Mouse (Mus musculus) liver, embryonic 11.5 days (tissue): Measurements from ENCODE around the gene Eif3l. TPM values are rescaled to one million over a fixed set of nuclear protein-coding genes. Genes with fewer than 3 reads are reported as not detected.

Experiments used
- ATAC-seq: fragments of 200-750 bp; cut with Nextera tagmentation; replicated peaks from 2 replicates; pipeline ENCODE4 v1.8.0; 2017; ENCODE audit warnings: moderate number of reproducible peaks, mild to moderate bottlenecking, moderate TSS enrichment, moderate library complexity; ENCODE audit not compliant: low FRiP score
- DNase-seq: peaks from one replicate; pipeline ENCODE4 v3.0.0-alpha.2; 2017; ENCODE audit warnings: low spot score
- H3K27ac ChIP-seq: fragments of 300-500 bp; sonication (generic); 2 replicates; pipeline ENCODE4 v1.5.1; 2014; ENCODE audit warnings: mild to moderate bottlenecking, low read depth, low read length, control low read depth
- H3K27me3 ChIP-seq: fragments of 300-500 bp; sonication (generic); replicated peaks from 2 replicates; pipeline ENCODE4 v1.6.1; 2014; ENCODE audit warnings: low read length, mixed read lengths; ENCODE audit not compliant: control insufficient read depth, insufficient read depth
- H3K36me3 ChIP-seq: fragments of 300-500 bp; sonication (generic); 2 replicates; pipeline ENCODE4 v1.6.1; 2014; ENCODE audit warnings: mild to moderate bottlenecking, low read length, moderate library complexity, mixed read lengths; ENCODE audit not compliant: control insufficient read depth, insufficient read depth
- H3K4me1 ChIP-seq: fragments of 300-500 bp; sonication (generic); replicated peaks from 2 replicates; pipeline ENCODE4 v1.6.1; 2014; ENCODE audit warnings: low read length, mixed read lengths; ENCODE audit not compliant: control insufficient read depth, insufficient read depth
- H3K4me2 ChIP-seq: fragments of 300-500 bp; sonication (generic); 2 replicates; pipeline ENCODE4 v1.6.1; 2014; ENCODE audit warnings: mild to moderate bottlenecking, control low read depth, moderate library complexity
- H3K4me3 ChIP-seq: fragments of 300-500 bp; sonication (generic); 2 replicates; pipeline ENCODE4 v1.5.1; 2014; ENCODE audit warnings: low read depth, low read length, control low read depth
- H3K9ac ChIP-seq: fragments of 300-500 bp; sonication (generic); 2 replicates; pipeline ENCODE4 v1.6.1; 2014; ENCODE audit warnings: low read depth, low read length, control low read depth
- H3K9me3 ChIP-seq: fragments of 300-500 bp; sonication (generic); 2 replicates; pipeline ENCODE4 v1.6.1; 2016; ENCODE audit warnings: low read length, inconsistent platforms, mixed read lengths; ENCODE audit not compliant: control insufficient read depth
- WGBS: fragments of 180-500 bp; shearing (Covaris S2); extraction: QIAGEN DNeasy Blood & Tissue Kit; methylation state at CpG from one replicate; pipeline ENCODE4 v1.1.7; 2014; 5-methylcytosine and 5-hydroxymethylcytosine counted together
- polyA plus RNA-seq: library from polyadenylated mRNA; unstranded; fragments of >200 nt; fragmentation: Nextera tagmentation; extraction: Ambion mirVana; gene quantifications from 2 replicates; pipeline ENCODE4 v1.2.1, GENCODE M21; 2014

The Eif3l gene
- polyA plus RNA-seq, 1 experiment from 2014 or later = 257 TPM

DNA sequence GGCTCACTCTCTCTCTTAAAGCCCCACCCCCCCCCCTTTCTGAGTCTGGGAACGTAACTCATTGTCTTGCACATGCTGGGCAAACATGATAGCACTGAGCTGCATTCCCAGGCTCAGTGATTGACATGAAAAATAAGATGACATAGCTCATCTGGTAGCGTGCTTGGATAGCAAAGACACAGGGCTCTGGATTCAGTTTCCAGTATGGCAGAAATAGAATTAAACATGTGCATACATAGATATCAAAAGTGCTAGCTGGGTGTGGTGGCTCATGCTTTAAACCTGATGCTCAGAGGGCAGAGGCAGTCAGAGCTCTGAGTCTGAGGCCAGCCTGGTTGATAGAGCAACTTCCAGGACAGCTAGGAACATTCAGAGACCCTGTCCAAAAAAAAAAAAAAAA is 30.8 kb downstream of the Eif3l start:
- Histone ChIP-seq H3K9me3 (no peaks in the 10 kb centered on the region), H3K9ac (0 out of 2 replicates have a peak overlapping the region, but pooled peaks have one; percentile 12), H3K27ac (no peak overlapping the region), H3K4me3 (no peak overlapping the region), H3K4me2 (no peak overlapping the region), H3K36me3 (no peaks in the 10 kb centered on the region), H3K27me3 (no peaks in the 10 kb centered on the region), H3K4me1 (peaks cover 25% of the 10 kb centered on the region)
- whole genome bisulfite sequencing = 37% methylated on average over 2 of the region's 2 CpGs
- peak; percentile 48 for ATAC-seq
- DNase-seq = no peak

DNA sequence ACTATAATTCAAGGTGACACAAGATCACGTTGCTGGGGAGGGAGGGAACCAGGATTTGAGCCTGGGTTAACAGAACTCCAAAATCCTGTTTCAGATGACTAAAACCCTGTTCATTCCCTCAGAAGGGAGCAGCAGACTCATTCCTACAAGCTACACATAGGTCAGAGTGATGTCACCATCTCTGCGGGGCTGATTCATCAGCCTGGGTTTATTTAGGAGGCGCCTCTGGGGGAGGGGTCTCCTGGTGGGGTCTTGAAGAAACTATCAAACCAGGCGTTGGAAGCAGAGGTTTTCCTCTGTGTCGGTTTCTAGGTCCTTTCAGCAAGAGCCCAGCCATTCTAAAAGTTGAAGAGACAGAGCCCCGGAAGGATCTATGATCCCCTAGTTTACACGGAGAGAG is 33.0 kb downstream of the Eif3l start:
- H3K27ac ChIP-seq = peak overlapping the region; percentile 40; the same call in 1 of the 2 replicates
- no peak for DNase-seq

DNA sequence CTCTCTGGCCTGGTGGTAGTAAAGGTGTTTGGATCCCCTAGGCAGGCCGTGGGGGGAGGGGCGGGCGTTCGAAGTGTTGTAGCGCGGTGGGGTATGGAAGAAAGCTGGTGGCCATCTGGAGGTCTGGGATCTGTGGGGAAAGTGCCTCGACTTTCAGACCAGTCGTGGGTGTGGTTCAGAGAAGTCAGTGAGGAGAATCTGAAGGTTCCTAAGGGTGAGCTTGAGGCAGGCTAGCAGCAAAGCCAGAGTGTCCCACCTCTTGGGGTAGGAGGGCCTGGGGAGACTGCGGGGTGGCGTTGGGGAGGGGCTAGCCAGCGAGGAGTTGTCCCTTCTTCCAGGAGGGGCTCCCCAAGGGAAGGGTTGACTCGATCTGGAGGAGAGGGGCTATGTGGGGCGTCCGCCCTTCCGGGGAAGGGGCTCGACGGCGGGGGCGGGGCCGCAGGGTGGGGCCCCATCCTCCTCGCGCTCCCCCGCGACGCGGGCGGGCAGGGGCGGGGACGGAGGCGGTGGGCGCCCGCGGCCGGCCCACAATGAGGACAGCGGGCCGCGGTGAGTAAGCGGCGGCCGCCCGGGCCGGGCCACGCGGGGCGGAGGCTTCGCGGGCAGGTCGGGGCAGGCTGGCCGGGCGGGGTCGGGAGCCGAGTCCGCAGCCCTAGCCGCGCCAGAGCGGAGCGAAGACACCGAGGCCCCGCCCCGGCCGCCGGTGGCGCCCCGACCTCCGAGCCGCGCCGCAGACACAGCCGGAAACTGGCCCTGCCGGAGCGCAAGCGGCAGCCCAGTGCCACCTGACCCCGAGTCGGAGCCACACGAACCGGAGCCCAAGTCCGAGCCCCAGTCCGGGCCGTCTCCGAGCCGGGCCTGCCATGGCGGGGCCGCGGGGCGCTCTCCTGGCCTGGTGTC is 33.7 kb downstream of the Eif3l start, which contains the start of gene Micall1:
Gene Micall1, plus strand, starts transcription at position 478 of the 900 bp plus-strand sequence.
- ATAC-seq = peak; percentile 78
- WGBS = under 1% methylated on average over 82 of the region's 85 CpGs
- H3K9me3 ChIP-seq = no peaks in the 10 kb centered on the region

More for the DNA sequence above, 33.0 kb downstream of the Eif3l start:
- Histone ChIP-seq H3K27me3 (no peaks in the 10 kb centered on the region), H3K4me2 (peak overlapping the region; percentile 99), H3K9ac (no peak overlapping the region), H3K9me3 (no peaks in the 10 kb centered on the region), H3K36me3 (no peaks in the 10 kb centered on the region), H3K4me1 (peaks cover 27% of the 10 kb centered on the region), H3K4me3 (peak overlapping the region; percentile 84)
- 28% methylated on average over 7 of the region's 7 CpGs for WGBS
- no peak for ATAC-seq

DNA sequence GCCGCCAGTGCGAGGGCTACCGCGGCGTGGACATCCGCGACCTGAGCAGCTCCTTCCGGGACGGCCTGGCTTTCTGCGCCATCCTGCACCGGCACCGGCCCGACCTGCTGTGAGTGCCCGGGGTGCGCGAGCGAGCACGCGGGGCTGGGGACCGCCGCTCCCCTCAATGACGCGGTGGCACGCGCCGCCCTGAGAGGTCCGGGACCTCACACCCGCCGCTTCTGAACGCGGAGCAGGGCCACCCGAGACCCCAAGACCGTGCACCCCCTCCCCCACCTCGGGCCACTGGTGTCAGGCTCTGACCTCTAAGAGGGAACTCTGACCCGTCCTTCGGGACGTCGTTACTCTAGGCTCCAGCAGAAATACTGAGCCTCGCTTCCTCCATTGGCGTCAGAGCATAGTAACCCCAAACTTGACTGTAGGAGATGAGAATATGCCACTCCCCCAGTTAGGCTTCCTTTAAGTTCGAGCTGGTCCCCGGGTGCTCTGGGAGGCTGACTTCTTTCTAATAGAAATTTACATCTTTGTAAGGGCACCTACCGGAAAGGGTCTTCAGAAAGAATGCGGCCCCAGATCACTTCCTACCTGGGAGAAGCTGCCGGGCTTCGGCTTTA is 34.4 kb downstream of the Eif3l start:
- Histone ChIP-seq H3K27me3 (no peaks in the 10 kb centered on the region), H3K9ac (peak overlapping the region; percentile 93), H3K27ac (peak overlapping the region; percentile 40), H3K4me2 (peak overlapping the region; percentile 99), H3K4me1 (peaks cover 27% of the 10 kb centered on the region), H3K9me3 (no peaks in the 10 kb centered on the region), H3K4me3 (peak overlapping the region; percentile 84), H3K36me3 (peaks cover 3% of the 10 kb centered on the region; the same call in 1 of the 2 replicates)
- ATAC-seq (peak; percentile 64), DNase-seq (peak; percentile 70)
- under 1% methylated on average over 46 of the region's 46 CpGs for WGBS

More for the DNA sequence above, 33.7 kb downstream of the Eif3l start, which contains the start of gene Micall1:
- peak; percentile 74 for DNase-seq
- H3K27me3 ChIP-seq = no peaks in the 10 kb centered on the region
- H3K4me2 ChIP-seq = peak within 1 kb of the TSS; percentile 99
- H3K4me3 ChIP-seq = peak within 1 kb of the TSS; percentile 84
- H3K9ac ChIP-seq = peak within 1 kb of the TSS; percentile 93
- H3K36me3 ChIP-seq = no peaks in the 10 kb centered on the region; the same call in 1 of the 2 replicates
- H3K4me1 ChIP-seq = peaks cover 27% of the 10 kb centered on the region
- H3K27ac ChIP-seq = peak within 1 kb of the TSS; percentile 40

DNA sequence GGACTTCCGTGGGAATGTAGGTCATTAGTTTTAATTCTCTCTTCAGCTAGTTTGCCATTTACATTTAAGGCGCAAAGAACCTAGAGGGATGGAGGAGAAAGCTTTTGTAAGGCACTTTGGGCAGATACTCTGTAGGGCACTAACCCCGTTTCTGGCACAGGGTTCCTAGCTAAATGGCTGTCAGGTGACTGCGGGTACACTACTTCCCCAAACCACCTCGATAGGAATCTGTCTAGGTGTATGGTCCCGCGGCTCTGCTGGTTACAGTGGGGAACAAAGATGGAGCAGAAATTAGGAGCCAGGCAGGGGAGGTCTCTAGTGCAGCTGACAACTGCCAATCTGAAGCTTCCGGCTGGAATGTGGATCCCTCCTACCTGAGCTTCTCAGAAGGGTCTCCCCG is 35.1 kb downstream of the Eif3l start:
- no peaks in the 10 kb centered on the region for H3K9me3 ChIP-seq
- H3K36me3 ChIP-seq = peaks cover 4% of the 10 kb centered on the region; the same call in 1 of the 2 replicates
- DNase-seq = no peak
- H3K4me1 ChIP-seq = peaks cover 27% of the 10 kb centered on the region
- no peak overlapping the region for H3K27ac ChIP-seq
- peak overlapping the region; percentile 99 for H3K4me2 ChIP-seq
- H3K27me3 ChIP-seq = no peaks in the 10 kb centered on the region
- H3K9ac ChIP-seq = peak overlapping the region; percentile 93; the same call in 1 of the 2 replicates
- WGBS = 15% methylated on average over 9 of the region's 9 CpGs
- ATAC-seq = no peak
- H3K4me3 ChIP-seq = peak overlapping the region; percentile 84

DNA sequence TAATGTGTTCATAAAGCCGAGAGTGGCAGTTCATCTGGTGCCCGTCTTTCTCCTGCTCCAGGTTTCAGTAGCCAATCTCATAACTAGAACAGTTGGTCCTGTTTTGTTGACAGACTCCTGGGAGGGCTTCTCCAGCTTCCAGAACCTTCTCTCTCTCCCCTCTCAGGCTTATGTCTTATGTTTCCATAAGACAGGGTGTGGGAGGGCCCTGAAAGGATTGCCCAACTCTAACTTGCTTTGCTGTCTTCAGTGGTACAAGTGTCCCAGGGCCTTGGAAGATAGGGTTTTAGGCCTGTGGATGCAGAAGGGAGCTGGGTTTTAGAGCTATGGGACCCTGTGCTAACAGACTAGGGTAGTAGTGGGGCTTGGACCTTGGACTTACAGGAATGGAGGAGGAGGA is 35.5 kb downstream of the Eif3l start:
- H3K4me2 ChIP-seq = peak overlapping the region; percentile 99; the same call in 1 of the 2 replicates
- H3K4me1 ChIP-seq = peaks cover 27% of the 10 kb centered on the region
- H3K36me3 ChIP-seq = peaks cover 9% of the 10 kb centered on the region; the same call in 1 of the 2 replicates
- no peaks in the 10 kb centered on the region for H3K9me3 ChIP-seq
- no peaks in the 10 kb centered on the region for H3K27me3 ChIP-seq
- ATAC-seq (no peak), DNase-seq (no peak)
- no peak overlapping the region for H3K9ac ChIP-seq
- H3K27ac ChIP-seq = no peak overlapping the region
- no peak overlapping the region for H3K4me3 ChIP-seq
- WGBS = 88% methylated on average over 2 of the region's 2 CpGs

DNA sequence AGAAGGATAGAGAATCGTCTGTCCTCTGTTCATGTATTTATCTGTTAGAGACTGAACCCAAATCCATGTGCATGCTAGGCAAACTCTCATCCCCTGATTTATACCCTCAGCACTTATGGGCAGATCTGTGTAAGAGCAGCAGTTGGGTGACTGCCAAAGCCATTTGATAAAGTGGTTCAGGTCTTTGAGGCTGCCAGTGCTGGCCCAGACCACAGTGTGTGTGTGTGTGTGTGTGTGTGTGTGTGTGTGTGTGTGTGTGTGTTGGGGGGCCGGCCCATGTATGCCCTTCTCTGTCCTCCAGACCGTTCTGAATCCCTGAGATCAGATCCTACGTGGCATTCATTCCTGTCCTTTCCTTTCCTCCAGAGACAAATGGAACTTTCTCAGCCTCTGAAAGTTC is 36.8 kb downstream of the Eif3l start:
- Histone ChIP-seq H3K27ac (no peak overlapping the region), H3K36me3 (peaks cover 10% of the 10 kb centered on the region)
- no peak for ATAC-seq

DNA sequence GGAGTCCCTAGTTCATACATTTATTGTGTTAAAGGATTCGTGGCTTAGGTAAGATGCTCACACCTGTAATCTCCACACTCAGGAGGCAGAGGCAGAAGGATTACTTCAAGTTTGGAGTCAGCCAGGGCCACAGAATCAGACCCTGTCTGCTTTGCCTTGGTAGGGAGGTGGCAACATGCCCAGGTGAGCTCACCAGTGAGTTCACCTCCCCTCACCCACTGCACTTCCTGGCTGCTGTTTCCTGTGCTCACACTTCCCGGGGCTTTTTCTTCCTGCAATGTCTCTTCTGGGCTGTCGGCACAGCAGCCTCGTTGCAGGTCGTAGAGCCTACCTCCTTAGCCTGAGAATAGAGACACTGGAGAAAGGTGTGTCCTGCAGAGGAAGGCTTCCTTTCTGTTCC is 40.3 kb downstream of the Eif3l start:
- Histone ChIP-seq H3K27me3 (no peaks in the 10 kb centered on the region), H3K9ac (no peak overlapping the region), H3K4me2 (no peak overlapping the region), H3K4me3 (no peak overlapping the region), H3K36me3 (peaks cover 15% of the 10 kb centered on the region), H3K27ac (no peak overlapping the region), H3K4me1 (peaks cover 7% of the 10 kb centered on the region), H3K9me3 (no peaks in the 10 kb centered on the region)
- ATAC-seq = no peak
- DNase-seq = no peak
- WGBS = 54% methylated on average over 5 of the region's 5 CpGs

More for the DNA sequence above, 36.8 kb downstream of the Eif3l start:
- DNase-seq = no peak
- Histone ChIP-seq H3K9me3 (no peaks in the 10 kb centered on the region), H3K27me3 (no peaks in the 10 kb centered on the region), H3K4me3 (no peak overlapping the region), H3K9ac (no peak overlapping the region), H3K4me1 (peaks cover 21% of the 10 kb centered on the region), H3K4me2 (no peak overlapping the region)
- 78% methylated on average over 4 of the region's 4 CpGs for WGBS
